24 mouse cellular contexts compared by ENCODE assay signal in the genomic region with DNA sequence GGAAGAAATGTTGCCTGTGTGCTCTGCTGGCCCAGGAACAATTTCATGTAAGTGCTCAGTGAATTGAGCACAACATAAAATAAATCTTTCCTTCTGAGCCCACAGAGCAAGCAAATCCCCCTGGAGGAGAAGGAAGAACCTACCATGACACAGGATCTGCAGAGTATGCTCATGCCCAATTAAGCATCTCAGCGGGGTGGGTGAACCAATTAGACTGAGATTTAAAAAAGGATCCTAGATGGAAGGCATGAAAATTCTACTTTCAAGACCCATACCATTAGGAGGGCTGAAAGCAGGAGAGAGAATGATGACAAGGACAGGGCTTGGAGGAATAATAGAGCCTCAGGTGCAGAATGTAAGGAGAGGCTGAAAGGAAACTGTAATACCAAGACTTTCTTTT.
DNase-seq lines count a peak whose midpoint lies in the region; ATAC-seq and TF ChIP-seq lines count a peak whose summit lies in the region.
"Had no signal": no experiment of that assay in that cellular context is flagged by ENCODE, and none has a peak within 500 bp of the region (broad histone marks: within the 10 kb centered on the region; RNA-seq: fewer than 3 reads in every experiment).

No protein-coding gene starts in this region.

- ATAC-seq in forebrain, embryonic 13.5 days, result peak; percentile 22; the same call in 1 of the 2 replicates
- no peak for ATAC-seq in forebrain, embryonic 16.5 days
- ATAC-seq in hindbrain, postnatal 0 days, result no peak
- ATAC-seq in intestine, embryonic 16.5 days, result no peak
- ATAC-seq: CD4-positive, CD25-positive, alpha-beta regulatory T cell, adult 4 months had no signal

- TF ChIP-seq CTCF in hindbrain, postnatal 0 days (IDR thresholded peaks at IDR 0.05; ENCODE audit: low read depth), result no peak
- no peak for TF ChIP-seq CTCF in brain, embryonic 14.5 days (IDR thresholded peaks at IDR 0.05; ENCODE audit: borderline replicate concordance, extremely low read depth, insufficient read depth, insufficient read length)

- TF ChIP-seq POLR2A in brain, embryonic 14.5 days (IDR thresholded peaks at IDR 0.05; ENCODE audit: borderline replicate concordance, extremely low read depth, insufficient read depth, insufficient read length, poor library complexity, severe bottlenecking), result no peak

- no peak overlapping the region for H3K4me3 ChIP-seq in forebrain, embryonic 13.5 days
- H3K4me3 ChIP-seq in forebrain, embryonic 16.5 days (replicated peaks; ENCODE audit: low read length), result no peak overlapping the region
- H3K4me3 ChIP-seq in hindbrain, postnatal 0 days (ENCODE audit: low read length), result no peak overlapping the region
- no peak overlapping the region for H3K4me3 ChIP-seq in hindbrain, embryonic 10.5 days
- no peak overlapping the region for H3K4me3 ChIP-seq in intestine, embryonic 16.5 days (ENCODE audit: low read length)
- H3K4me3 ChIP-seq: erythroblast, embryonic 14.5 days; heart, embryonic 10.5 days; heart, embryonic 15.5 days; left cerebral cortex, adult 2 months; limb, embryonic 13.5 days; lung, embryonic 15.5 days; stomach, embryonic 15.5 days had no signal

- H3K27ac ChIP-seq in forebrain, embryonic 13.5 days, result no peak overlapping the region
- no peak overlapping the region for H3K27ac ChIP-seq in forebrain, embryonic 16.5 days (ENCODE audit: low read length)
- H3K27ac ChIP-seq in hindbrain, postnatal 0 days, result no peak overlapping the region
- no peak overlapping the region for H3K27ac ChIP-seq in hindbrain, embryonic 10.5 days
- no peak overlapping the region for H3K27ac ChIP-seq in intestine, embryonic 16.5 days (ENCODE audit: low read length)
- H3K27ac ChIP-seq: heart, embryonic 10.5 days; heart, embryonic 15.5 days; left cerebral cortex, adult 2 months; limb, embryonic 13.5 days; lung, embryonic 15.5 days; stomach, embryonic 15.5 days had no signal

- no peaks in the 10 kb centered on the region for H3K9me3 ChIP-seq in forebrain, embryonic 13.5 days (replicated peaks)
- H3K9me3 ChIP-seq in forebrain, embryonic 16.5 days (ENCODE audit: control insufficient read depth, low read length), result no peaks in the 10 kb centered on the region
- no peaks in the 10 kb centered on the region for H3K9me3 ChIP-seq in hindbrain, postnatal 0 days (ENCODE audit: low read length)
- no peaks in the 10 kb centered on the region for H3K9me3 ChIP-seq in hindbrain, embryonic 10.5 days
- no peaks in the 10 kb centered on the region for H3K9me3 ChIP-seq in intestine, embryonic 16.5 days (ENCODE audit: control insufficient read depth, low read length)
- H3K9me3 ChIP-seq: heart, embryonic 10.5 days; heart, embryonic 15.5 days; limb, embryonic 13.5 days; lung, embryonic 15.5 days; stomach, embryonic 15.5 days had no signal

- no peaks in the 10 kb centered on the region for H3K27me3 ChIP-seq in forebrain, embryonic 13.5 days
- no peaks in the 10 kb centered on the region for H3K27me3 ChIP-seq in forebrain, embryonic 16.5 days (replicated peaks; ENCODE audit: control insufficient read depth, insufficient read depth, low read length)
- H3K27me3 ChIP-seq in hindbrain, postnatal 0 days (ENCODE audit: insufficient read depth, low read length), result no peaks in the 10 kb centered on the region
- H3K27me3 ChIP-seq in hindbrain, embryonic 10.5 days (ENCODE audit: insufficient read depth, poor library complexity, severe bottlenecking), result no peaks in the 10 kb centered on the region
- no peaks in the 10 kb centered on the region for H3K27me3 ChIP-seq in intestine, embryonic 16.5 days (replicated peaks; ENCODE audit: control insufficient read depth, insufficient read depth, low read length)
- H3K27me3 ChIP-seq: heart, embryonic 15.5 days; limb, embryonic 13.5 days; lung, embryonic 15.5 days; stomach, embryonic 15.5 days had no signal

- peaks cover 4% of the 10 kb centered on the region; the same call in 1 of the 2 replicates for H3K4me1 ChIP-seq in forebrain, embryonic 13.5 days
- H3K4me1 ChIP-seq in forebrain, embryonic 16.5 days (replicated peaks; ENCODE audit: control insufficient read depth, insufficient read depth, low read length), result 0 out of 2 replicates have a peak, but pooled peaks cover 2% of the 10 kb centered on the region
- H3K4me1 ChIP-seq in hindbrain, postnatal 0 days (ENCODE audit: insufficient read depth, low read length), result no peaks in the 10 kb centered on the region
- no peaks in the 10 kb centered on the region for H3K4me1 ChIP-seq in hindbrain, embryonic 10.5 days (replicated peaks)
- H3K4me1 ChIP-seq in intestine, embryonic 16.5 days (ENCODE audit: control insufficient read depth, insufficient read depth, low read length), result no peaks in the 10 kb centered on the region
- H3K4me1 ChIP-seq: heart, embryonic 10.5 days; heart, embryonic 15.5 days; limb, embryonic 13.5 days; lung, embryonic 15.5 days; stomach, embryonic 15.5 days had no signal

- peak; percentile 34 for DNase-seq in hindbrain, postnatal 0 days (ENCODE audit: low spot score)
- no peak for DNase-seq in hindbrain, embryonic 10.5 days (ENCODE audit: low spot score)
- peak; percentile 9 for DNase-seq in Muller cell, postnatal 12 days (ENCODE audit: inconsistent ontology term)
- DNase-seq in brain, embryonic 14.5 days (ENCODE audit: low read depth), result peak; percentile 51
- no peak for DNase-seq in spleen, adult 12 weeks (ENCODE audit: low spot score)
- DNase-seq: adrenal gland, postnatal 36 days; gastrocnemius, postnatal 25 days; heart, adult 11 months; kidney, adult 11 months; kidney, postnatal 25 days; lung, postnatal 36 days had no signal

- H3K36me3 ChIP-seq in forebrain, embryonic 13.5 days (ENCODE audit: poor library complexity, severe bottlenecking), result no peaks in the 10 kb centered on the region
- H3K36me3 ChIP-seq in forebrain, embryonic 16.5 days (ENCODE audit: control insufficient read depth, insufficient read depth), result no peaks in the 10 kb centered on the region
- H3K36me3 ChIP-seq in hindbrain, postnatal 0 days (ENCODE audit: insufficient read depth, low read length), result no peaks in the 10 kb centered on the region
- H3K36me3 ChIP-seq in hindbrain, embryonic 10.5 days, result no peaks in the 10 kb centered on the region
- no peaks in the 10 kb centered on the region for H3K36me3 ChIP-seq in intestine, embryonic 16.5 days (ENCODE audit: control insufficient read depth, insufficient read depth, low read length)
- H3K36me3 ChIP-seq: heart, embryonic 10.5 days; heart, embryonic 15.5 days; limb, embryonic 13.5 days; lung, embryonic 15.5 days; stomach, embryonic 15.5 days had no signal

- H3K4me2 ChIP-seq in forebrain, embryonic 13.5 days, result no peak overlapping the region
- H3K4me2 ChIP-seq in forebrain, embryonic 16.5 days (ENCODE audit: low read length), result no peak overlapping the region
- no peak overlapping the region for H3K4me2 ChIP-seq in hindbrain, postnatal 0 days (ENCODE audit: low read depth, low read length)
- no peak overlapping the region for H3K4me2 ChIP-seq in intestine, embryonic 16.5 days (ENCODE audit: low read depth, low read length)
- H3K4me2 ChIP-seq: heart, embryonic 15.5 days; limb, embryonic 13.5 days; liver, embryonic 11.5 days; lung, embryonic 15.5 days; midbrain, embryonic 11.5 days; stomach, embryonic 15.5 days had no signal

- 45% methylated on average over 1 of the region's 1 CpGs for WGBS in forebrain, embryonic 13.5 days
- WGBS in forebrain, embryonic 16.5 days, result 62% methylated on average over 1 of the region's 1 CpGs
- WGBS in hindbrain, postnatal 0 days, result 47% methylated on average over 1 of the region's 1 CpGs
- 79% methylated on average over 1 of the region's 1 CpGs for WGBS in hindbrain, embryonic 10.5 days
- 80% methylated on average over 1 of the region's 1 CpGs for WGBS in intestine, embryonic 16.5 days

- H3K9ac ChIP-seq in forebrain, embryonic 13.5 days, result no peak overlapping the region
- no peak overlapping the region for H3K9ac ChIP-seq in forebrain, embryonic 16.5 days (replicated peaks; ENCODE audit: low read depth, low read length)
- H3K9ac ChIP-seq in hindbrain, postnatal 0 days (replicated peaks; ENCODE audit: low read length), result no peak overlapping the region
- H3K9ac ChIP-seq in intestine, embryonic 16.5 days (ENCODE audit: low read depth, low read length), result no peak overlapping the region
- H3K9ac ChIP-seq: heart, embryonic 15.5 days; limb, embryonic 13.5 days; lung, embryonic 15.5 days; stomach, embryonic 15.5 days had no signal

Comparison
In these comparisons a context has a peak if more than half of its experiments do, and no peak if none do; other contexts are left out.
1. DNase-seq: peak in hindbrain, postnatal 0 days (single experiment), Muller cell, postnatal 12 days (single experiment) and brain, embryonic 14.5 days (single experiment); none in hindbrain, embryonic 10.5 days (single experiment) and spleen, adult 12 weeks (single experiment).